Comparison of ENCODE assay signal across 9 mouse cellular contexts in genomic region chr7:28954773-28955172, GRCm38 (mm10). TPM values are rescaled to one million over a fixed set of nuclear protein-coding genes. Genes with fewer than 3 reads are reported as not detected.
A peak's percentile ranks its signal among the peaks of the same experiment; 100 is the strongest.
DNase-seq lines count a peak whose midpoint lies in the region; ATAC-seq lines count a peak whose summit lies in the region.
"Had no signal": no experiment of that assay in that cellular context is flagged by ENCODE, and none has a peak within 500 bp of the region (broad histone marks: within the 10 kb centered on the region; RNA-seq: fewer than 3 reads in every experiment).

No protein-coding gene starts in this region.

- no peak for DNase-seq in neural tube, embryonic 10.5 days (ENCODE audit: extremely low spot score, low spot score)
- no peak for DNase-seq in right cerebral cortex, postnatal 36 days (ENCODE audit: low spot score in 2 of 2)
- no peak for DNase-seq in cerebellum, adult 9-11 months
- DNase-seq: kidney, adult 18-20 months had no signal

- H3K4me1 ChIP-seq in hindbrain, embryonic 15.5 days (replicated peaks): peaks cover 52% of the 10 kb centered on the region
- H3K4me1 ChIP-seq in hindbrain, embryonic 16.5 days (ENCODE audit: control insufficient read depth, insufficient read depth, low read depth, low read length): peaks cover 17% of the 10 kb centered on the region
- peaks cover 84% of the 10 kb centered on the region for H3K4me1 ChIP-seq in neural tube, embryonic 13.5 days (replicated peaks)
- peaks cover 100% of the 10 kb centered on the region for H3K4me1 ChIP-seq in liver, embryonic 12.5 days

- no peaks in the 10 kb centered on the region for H3K9me3 ChIP-seq in hindbrain, embryonic 15.5 days
- no peaks in the 10 kb centered on the region for H3K9me3 ChIP-seq in hindbrain, embryonic 16.5 days (ENCODE audit: control insufficient read depth, low read length)
- H3K9me3 ChIP-seq in neural tube, embryonic 13.5 days: no peaks in the 10 kb centered on the region
- no peaks in the 10 kb centered on the region for H3K9me3 ChIP-seq in liver, embryonic 12.5 days (replicated peaks)
- H3K9me3 ChIP-seq: neural tube, embryonic 12.5 days had no signal

- H3K4me3 ChIP-seq in hindbrain, embryonic 15.5 days: no peak overlapping the region
- H3K4me3 ChIP-seq in hindbrain, embryonic 16.5 days (ENCODE audit: low read length): no peak overlapping the region
- H3K4me3 ChIP-seq in neural tube, embryonic 13.5 days: no peak overlapping the region
- H3K4me3 ChIP-seq in liver, embryonic 12.5 days: no peak overlapping the region
- H3K4me3 ChIP-seq: neural tube, embryonic 12.5 days had no signal

- 0 out of 2 replicates have a peak overlapping the region, but pooled peaks have one; percentile 33 for H3K27ac ChIP-seq in hindbrain, embryonic 15.5 days (replicated peaks)
- H3K27ac ChIP-seq in hindbrain, embryonic 16.5 days (ENCODE audit: low read depth, low read length): no peak overlapping the region
- H3K27ac ChIP-seq in neural tube, embryonic 13.5 days (replicated peaks): peak overlapping the region; percentile 42; the same call in 1 of the 2 replicates
- peak overlapping the region; percentile 84 for H3K27ac ChIP-seq in liver, embryonic 12.5 days
- H3K27ac ChIP-seq: neural tube, embryonic 12.5 days had no signal

- no peaks in the 10 kb centered on the region for H3K27me3 ChIP-seq in hindbrain, embryonic 15.5 days
- H3K27me3 ChIP-seq in hindbrain, embryonic 16.5 days (replicated peaks; ENCODE audit: control insufficient read depth, insufficient read depth, low read length): no peaks in the 10 kb centered on the region
- H3K27me3 ChIP-seq in neural tube, embryonic 13.5 days: no peaks in the 10 kb centered on the region
- no peaks in the 10 kb centered on the region for H3K27me3 ChIP-seq in liver, embryonic 12.5 days (replicated peaks)
- H3K27me3 ChIP-seq: neural tube, embryonic 12.5 days had no signal

- ATAC-seq in hindbrain, embryonic 15.5 days (ENCODE audit: low FRiP score, low read depth): no peak
- ATAC-seq in hindbrain, embryonic 16.5 days: no peak
- no peak for ATAC-seq in neural tube, embryonic 13.5 days (ENCODE audit: low read depth)
- no peak for ATAC-seq in liver, embryonic 12.5 days

- H3K36me3 ChIP-seq in hindbrain, embryonic 15.5 days: no peaks in the 10 kb centered on the region
- no peaks in the 10 kb centered on the region for H3K36me3 ChIP-seq in hindbrain, embryonic 16.5 days (ENCODE audit: control insufficient read depth, insufficient read depth, low read length)
- no peaks in the 10 kb centered on the region; the same call in 1 of the 2 replicates for H3K36me3 ChIP-seq in neural tube, embryonic 13.5 days
- peaks cover 55% of the 10 kb centered on the region for H3K36me3 ChIP-seq in liver, embryonic 12.5 days

- H3K9ac ChIP-seq in hindbrain, embryonic 15.5 days: no peak overlapping the region
- no peak overlapping the region for H3K9ac ChIP-seq in hindbrain, embryonic 16.5 days (ENCODE audit: low read depth, low read length)
- H3K9ac ChIP-seq in neural tube, embryonic 13.5 days: no peak overlapping the region
- peak overlapping the region; percentile 37; the same call in 1 of the 2 replicates for H3K9ac ChIP-seq in liver, embryonic 12.5 days
- H3K9ac ChIP-seq: neural tube, embryonic 12.5 days had no signal

- 75% methylated on average over 4 of the region's 4 CpGs for WGBS in hindbrain, embryonic 15.5 days
- WGBS in hindbrain, embryonic 16.5 days: 70% methylated on average over 4 of the region's 4 CpGs
- 73% methylated on average over 4 of the region's 4 CpGs for WGBS in neural tube, embryonic 13.5 days
- WGBS in liver, embryonic 12.5 days (ENCODE audit: insufficient replicate concordance): 77% methylated on average over 4 of the region's 4 CpGs

- H3K4me2 ChIP-seq in hindbrain, embryonic 15.5 days: no peak overlapping the region
- H3K4me2 ChIP-seq in hindbrain, embryonic 16.5 days (ENCODE audit: low read length): no peak overlapping the region
- H3K4me2 ChIP-seq in neural tube, embryonic 13.5 days: no peak overlapping the region
- H3K4me2 ChIP-seq in liver, embryonic 12.5 days: peak overlapping the region; percentile 63
- H3K4me2 ChIP-seq: neural tube, embryonic 12.5 days had no signal

RNA-seq across cellular contexts. Expression of gene Actn4, which starts 7.4 kb away (rescaled TPM):
- 140 and 154 TPM in 2 replicates for polyA plus RNA-seq in hindbrain, embryonic 15.5 days (2015; fragmentation: Nextera tagmentation; extraction: Ambion mirVana)
- 146 and 172 TPM in 2 replicates for polyA plus RNA-seq in hindbrain, embryonic 16.5 days (2015; fragmentation: Nextera tagmentation; extraction: Ambion mirVana)
- polyA plus RNA-seq in neural tube, embryonic 13.5 days (2015; fragmentation: Nextera tagmentation; extraction: Ambion mirVana): 142 and 147 TPM in 2 replicates
- polyA plus RNA-seq in liver, embryonic 12.5 days (2016; fragmentation: Nextera tagmentation; extraction: Ambion mirVana): 165 and 166 TPM in 2 replicates

RNA-seq across cellular contexts. Expression of gene Eif3k, which starts 26.9 kb away (rescaled TPM):
- polyA plus RNA-seq in hindbrain, embryonic 15.5 days (2015; fragmentation: Nextera tagmentation; extraction: Ambion mirVana): 283 and 294 TPM in 2 replicates
- polyA plus RNA-seq in hindbrain, embryonic 16.5 days (2015; fragmentation: Nextera tagmentation; extraction: Ambion mirVana): 282 and 295 TPM in 2 replicates
- 352 and 359 TPM in 2 replicates for polyA plus RNA-seq in neural tube, embryonic 13.5 days (2015; fragmentation: Nextera tagmentation; extraction: Ambion mirVana)
- 325 and 336 TPM in 2 replicates for polyA plus RNA-seq in liver, embryonic 12.5 days (2016; fragmentation: Nextera tagmentation; extraction: Ambion mirVana)

RNA-seq across cellular contexts. Expression of gene Map4k1, which starts 27.1 kb away (rescaled TPM):
- 10.6 and 10.8 TPM in 2 replicates for polyA plus RNA-seq in hindbrain, embryonic 15.5 days (2015; fragmentation: Nextera tagmentation; extraction: Ambion mirVana)
- 10.7 and 13.8 TPM in 2 replicates for polyA plus RNA-seq in hindbrain, embryonic 16.5 days (2015; fragmentation: Nextera tagmentation; extraction: Ambion mirVana)
- polyA plus RNA-seq in neural tube, embryonic 13.5 days (2015; fragmentation: Nextera tagmentation; extraction: Ambion mirVana): 4.1 and 5.3 TPM in 2 replicates
- polyA plus RNA-seq in liver, embryonic 12.5 days (2016; fragmentation: Nextera tagmentation; extraction: Ambion mirVana): 33.3 and 35.0 TPM in 2 replicates
